Mouse (Mus musculus) small intestine, adult 2 months (tissue): ENCODE data around the gene 2310034C09Rik.
"Not testable (repeated sequence)": the region's sequence is repeated elsewhere in the genome, so short reads cannot be mapped to it uniquely, and the experiment has no call there.

Experiments used
- CTCF ChIP-seq: fragments of 200-500 bp; IDR thresholded peaks from 2 replicates; pipeline ENCODE4 v1.5.1; 2012; ENCODE audit warnings: low read depth, mild to moderate bottlenecking, control low read depth, inconsistent platforms, low read length, moderate library complexity, mixed read lengths; ENCODE audit not compliant: insufficient replicate concordance, insufficient read length; ENCODE audit errors: extremely low read depth
- POLR2A ChIP-seq: fragments of 200-500 bp; IDR thresholded peaks from 2 replicates; pipeline ENCODE4 v1.6.1; 2012; ENCODE audit warnings: low read depth, mild to moderate bottlenecking, control low read depth, inconsistent platforms, low read length, moderate library complexity

- not testable (repeated sequence) for TF ChIP-seq POLR2A, CTCF
Measured at GRCm38 (mm10) chr16:88751535-88751934, 7.1 kb upstream of the 2310034C09Rik start, which contains the start of gene Krtap13.
